Mouse (Mus musculus): ENCODE measurements around the gene Rftn1.

Gene Rftn1

GRCm38 (mm10) chr17:50160904-50161805 lies 29.3 kb downstream of the Rftn1 start:
- DNase-seq = no peak

- no peak for DNase-seq
These were observed 30.1 kb downstream of the Rftn1 start for GRCm38 (mm10) chr17:50160357-50160756.

GRCm38 (mm10) chr17:50159816-50160215 lies 30.7 kb downstream of the Rftn1 start:
- no peak for DNase-seq

GRCm38 (mm10) chr17:50158565-50158964 lies 31.9 kb downstream of the Rftn1 start:
- no peak for DNase-seq

- no peak for DNase-seq
These were observed 33.0 kb downstream of the Rftn1 start for GRCm38 (mm10) chr17:50157190-50158150.

- DNase-seq = no peak
These were observed 38.4 kb downstream of the Rftn1 start for GRCm38 (mm10) chr17:50152085-50152484.

- no peak for DNase-seq
These were observed 39.2 kb downstream of the Rftn1 start for GRCm38 (mm10) chr17:50151208-50151723.

GRCm38 (mm10) chr17:50150416-50151207 lies 39.9 kb downstream of the Rftn1 start:
- DNase-seq = no peak

GRCm38 (mm10) chr17:50149690-50150210 lies 40.7 kb downstream of the Rftn1 start:
- no peak for DNase-seq

GRCm38 (mm10) chr17:50147831-50148587 lies 42.5 kb downstream of the Rftn1 start:
- no peak for DNase-seq

- DNase-seq = no peak
These were observed 47.1 kb downstream of the Rftn1 start for GRCm38 (mm10) chr17:50143354-50143753.

GRCm38 (mm10) chr17:50142553-50142952 lies 47.9 kb downstream of the Rftn1 start:
- no peak for DNase-seq

- DNase-seq = no peak
These were observed 48.3 kb downstream of the Rftn1 start for GRCm38 (mm10) chr17:50142151-50142550.

GRCm38 (mm10) chr17:50136060-50136459 lies 54.4 kb downstream of the Rftn1 start:
- no peak for DNase-seq

GRCm38 (mm10) chr17:50135466-50135865 lies 55.0 kb downstream of the Rftn1 start:
- DNase-seq = no peak

GRCm38 (mm10) chr17:50131698-50132097 lies 58.8 kb downstream of the Rftn1 start:
- no peak for DNase-seq

- DNase-seq = no peak
These were observed 60.1 kb downstream of the Rftn1 start for GRCm38 (mm10) chr17:50130421-50130820.

GRCm38 (mm10) chr17:50128392-50128791 lies 62.1 kb downstream of the Rftn1 start:
- DNase-seq = no peak

GRCm38 (mm10) chr17:50127045-50127813 lies 63.2 kb downstream of the Rftn1 start:
- no peak for DNase-seq

- DNase-seq = no peak
These were observed 63.9 kb downstream of the Rftn1 start for GRCm38 (mm10) chr17:50126545-50126944.

- no peak for DNase-seq
These were observed 64.6 kb downstream of the Rftn1 start for GRCm38 (mm10) chr17:50125900-50126299.
